Mouse (Mus musculus) thymus, postnatal 25 days (tissue): ENCODE results near the gene Ndufa12.
A peak's percentile ranks its signal among the peaks of the same experiment; 100 is the strongest.

Experiments
- DNase-seq: peaks from one replicate; pipeline ENCODE4 v3.0.0; 2022

Ndufa12 gene

GRCm38 (mm10) chr10:94198482-94199405, at the start of gene Ndufa12:
Gene Ndufa12 (plus strand): TSS chr10:94198720.
- DNase-seq = peak; percentile 97

GRCm38 (mm10) chr10:94151488-94151887, 47.0 kb upstream of the Ndufa12 start:
- no peak for DNase-seq

- DNase-seq = no peak
Observed at GRCm38 (mm10) chr10:94153841-94154240, 44.7 kb upstream of the Ndufa12 start.

- no peak for DNase-seq
Observed at GRCm38 (mm10) chr10:94158962-94159361, 39.6 kb upstream of the Ndufa12 start.

- no peak for DNase-seq
Observed at GRCm38 (mm10) chr10:94159406-94159805, 39.1 kb upstream of the Ndufa12 start.

- DNase-seq = no peak
Observed at GRCm38 (mm10) chr10:94161051-94161765, 37.3 kb upstream of the Ndufa12 start.

- DNase-seq = no peak
Observed at GRCm38 (mm10) chr10:94162031-94162430, 36.5 kb upstream of the Ndufa12 start.

GRCm38 (mm10) chr10:94164104-94164845, 34.2 kb upstream of the Ndufa12 start:
- no peak for DNase-seq

- no peak for DNase-seq
Observed at GRCm38 (mm10) chr10:94165426-94165825, 33.1 kb upstream of the Ndufa12 start.

GRCm38 (mm10) chr10:94167051-94167750, 31.3 kb upstream of the Ndufa12 start:
- no peak for DNase-seq

- no peak for DNase-seq
Observed at GRCm38 (mm10) chr10:94171440-94172130, 26.9 kb upstream of the Ndufa12 start.

GRCm38 (mm10) chr10:94172137-94172536, 26.4 kb upstream of the Ndufa12 start:
- no peak for DNase-seq

GRCm38 (mm10) chr10:94172706-94173105, 25.8 kb upstream of the Ndufa12 start:
- no peak for DNase-seq

GRCm38 (mm10) chr10:94174652-94175051, 23.9 kb upstream of the Ndufa12 start:
- DNase-seq = no peak

GRCm38 (mm10) chr10:94183199-94183598, 15.3 kb upstream of the Ndufa12 start:
- no peak for DNase-seq

GRCm38 (mm10) chr10:94204973-94205372, 6.5 kb downstream of the Ndufa12 start:
- DNase-seq = no peak

GRCm38 (mm10) chr10:94210718-94211618, 12.4 kb downstream of the Ndufa12 start:
- DNase-seq = no peak

- no peak for DNase-seq
Observed at GRCm38 (mm10) chr10:94211725-94212124, 13.2 kb downstream of the Ndufa12 start.

GRCm38 (mm10) chr10:94225026-94225750, 26.7 kb downstream of the Ndufa12 start:
- DNase-seq = peak; percentile 39
